Mouse (Mus musculus) spleen, adult 2 months (tissue): Measurements from ENCODE around the gene Traip.
A peak's percentile ranks its signal among the peaks of the same experiment; 100 is the strongest.

ENCODE experiments used
- CTCF ChIP-seq: fragments of 200-500 bp; IDR thresholded peaks from 2 replicates; pipeline ENCODE4 v1.5.1; 2011; ENCODE audit warnings: mild to moderate bottlenecking, inconsistent platforms; ENCODE audit not compliant: insufficient read depth, insufficient read length, insufficient replicate concordance; ENCODE audit errors: extremely low read depth
- POLR2A ChIP-seq: fragments of 200-500 bp; IDR thresholded peaks from 2 replicates; pipeline ENCODE4 v1.6.1; 2011; ENCODE audit warnings: low read depth, low read length, inconsistent platforms

GRCm38 (mm10) chr9:107986376-107986775 is 36.4 kb downstream of the Traip start:
- peak; percentile 92 for TF ChIP-seq CTCF
- no peak for TF ChIP-seq POLR2A
